Mouse (Mus musculus) G1E (cell line): Measurements from ENCODE around the gene H6pd. TPM values are rescaled to one million over a fixed set of nuclear protein-coding genes. Genes with fewer than 3 reads are reported as not detected.

Experiments
- ATAC-seq: 2 replicates; pipeline ENCODE4 v1.8.0; 2016; ENCODE audit warnings: mild to moderate bottlenecking; ENCODE audit not compliant: insufficient number of reproducible peaks, poor library complexity, low FRiP score, severe bottlenecking; ENCODE audit errors: extremely low read depth
- DNase-seq: peaks from one replicate; pipeline ENCODE4 v3.0.0; 2012; ENCODE audit warnings: low spot score
- H3K27me3 ChIP-seq: 2 replicates; pipeline ENCODE4 v1.6.1; 2012; ENCODE audit warnings: mild to moderate bottlenecking, low read length, inconsistent platforms; ENCODE audit not compliant: insufficient read depth
- H3K36me3 ChIP-seq: replicated peaks from 2 replicates; pipeline ENCODE3; 2012; ENCODE audit warnings: mild to moderate bottlenecking, inconsistent platforms
- H3K4me1 ChIP-seq: 2 replicates; pipeline ENCODE4 v1.6.1; 2012; ENCODE audit warnings: low read depth, low read length, inconsistent platforms, mixed read lengths; ENCODE audit not compliant: insufficient read depth
- H3K4me3 ChIP-seq: 2 replicates; pipeline ENCODE4 v1.5.1; 2012; ENCODE audit warnings: low read depth, mild to moderate bottlenecking, inconsistent platforms, low read length, moderate library complexity, mixed read lengths
- H3K9me3 ChIP-seq: replicated peaks from 2 replicates; pipeline ENCODE4 v1.6.1; 2012; ENCODE audit warnings: inconsistent platforms
- CTCF ChIP-seq: IDR thresholded peaks from 2 replicates; pipeline ENCODE4 v1.5.1; 2012; ENCODE audit warnings: low read depth, low read length, inconsistent platforms, mixed read lengths
- GATA1 ChIP-seq: IDR thresholded peaks from 2 replicates; pipeline ENCODE4 v1.6.1; 2012; ENCODE audit warnings: borderline replicate concordance, low read length, inconsistent platforms, mixed read lengths
- GATA2 ChIP-seq: IDR thresholded peaks from 2 replicates; pipeline ENCODE4 v1.6.1; 2012; ENCODE audit warnings: low read depth, low read length, inconsistent platforms, borderline replicate concordance
- POLR2AphosphoS5 ChIP-seq: IDR thresholded peaks from 2 replicates; pipeline ENCODE4 v1.6.1; 2012; ENCODE audit warnings: low read depth, low read length, inconsistent platforms; ENCODE audit not compliant: insufficient replicate concordance
- TAL1 ChIP-seq: conservative IDR thresholded peaks from 2 replicates; pipeline ENCODE4 v1.6.1; 2012; ENCODE audit warnings: low read depth, low read length, inconsistent platforms, mixed read lengths
- polyA plus RNA-seq: library from polyadenylated mRNA; stranded (reverse); fragments of >175 nt; gene quantifications from 2 replicates; pipeline ENCODE4 v1.2.3, GENCODE M21; 2012
- total RNA-seq, 2 experiments: library from RNA; stranded (forward) in 1 of 2; stranded (reverse) in 1 of 2; fragments of 200-1000 nt in 1 of 2; fragments of >200 nt in 1 of 2; fragmentation: Nextera tagmentation in 1 of 2; gene quantifications; 2 replicates each; pipeline ENCODE4 v1.2.3; 2014 to 2017

H6pd gene
- total and polyA plus RNA-seq, 3 experiments: 6.4 to 8.3 (median 7.1) TPM

- H3K36me3 ChIP-seq: no peaks in the 10 kb centered on the region
- H3K27me3 ChIP-seq: peaks cover 8% of the 10 kb centered on the region; the same call in 1 of the 2 replicates
- no peaks in the 10 kb centered on the region for H3K4me1 ChIP-seq
- no peak for TF ChIP-seq TAL1
- no peak for TF ChIP-seq GATA2
- no peak for TF ChIP-seq GATA1
- no peak for TF ChIP-seq POLR2AphosphoS5
- no peak for TF ChIP-seq CTCF
- H3K4me3 ChIP-seq: no peak overlapping the region
- no peak for DNase-seq
- no peak for ATAC-seq
- no peaks in the 10 kb centered on the region for H3K9me3 ChIP-seq
Measured at GRCm38 (mm10) chr4:149936921-149937320, 71.9 kb downstream of the H6pd start.

- Histone ChIP-seq H3K4me3 (no peak overlapping the region), H3K36me3 (no peaks in the 10 kb centered on the region), H3K9me3 (no peaks in the 10 kb centered on the region), H3K27me3 (peaks cover 3% of the 10 kb centered on the region; the same call in 1 of the 2 replicates), H3K4me1 (no peaks in the 10 kb centered on the region)
- DNase-seq: no peak
- no peak for ATAC-seq
- no peak for TF ChIP-seq GATA2
- TF ChIP-seq TAL1: no peak
- TF ChIP-seq GATA1: no peak
- TF ChIP-seq POLR2AphosphoS5: no peak
- TF ChIP-seq CTCF: no peak
Measured at GRCm38 (mm10) chr4:149935470-149935869, 73.4 kb downstream of the H6pd start.

DNA sequence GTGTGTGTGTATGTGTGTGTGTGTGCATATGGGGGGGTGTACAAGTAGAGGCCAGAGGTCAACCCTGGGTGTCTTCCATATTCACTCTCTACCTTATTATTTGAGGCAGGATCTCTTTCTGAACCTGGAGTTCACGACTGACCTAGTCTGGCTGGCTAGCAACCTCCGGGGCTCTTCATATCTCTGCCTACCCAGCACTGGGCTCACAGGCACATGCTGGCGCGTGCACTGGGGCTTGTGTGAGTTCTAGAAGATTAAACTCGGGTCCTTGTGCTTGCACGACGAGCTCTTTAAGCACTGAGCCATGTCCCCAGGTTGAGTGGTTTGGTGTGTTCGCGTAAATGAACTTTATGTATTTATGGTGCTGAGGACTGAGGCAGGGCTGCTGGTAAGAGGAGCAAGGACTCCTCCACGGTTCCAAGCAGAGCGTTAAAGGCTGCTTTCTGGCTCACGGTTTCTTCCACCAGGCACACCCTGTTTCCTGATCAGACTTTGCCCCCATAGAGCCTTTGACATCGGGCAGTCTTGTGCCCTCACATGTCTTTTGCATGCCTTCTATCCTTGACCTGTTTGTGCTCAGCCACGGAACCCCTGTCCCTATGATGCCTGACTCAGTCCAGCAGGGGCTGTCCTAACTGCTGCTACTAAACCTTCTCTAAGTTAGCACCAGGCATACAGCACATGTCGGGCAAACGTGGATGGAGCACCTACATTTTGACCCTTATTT lies 75.1 kb downstream of the H6pd start:
- TF ChIP-seq GATA2: no peak
- no peak for TF ChIP-seq GATA1
- no peak for TF ChIP-seq CTCF
- TF ChIP-seq TAL1: no peak
- no peak for TF ChIP-seq POLR2AphosphoS5
- Histone ChIP-seq H3K4me3 (no peak overlapping the region), H3K4me1 (no peaks in the 10 kb centered on the region), H3K27me3 (peaks cover 3% of the 10 kb centered on the region; the same call in 1 of the 2 replicates), H3K36me3 (no peaks in the 10 kb centered on the region), H3K9me3 (no peaks in the 10 kb centered on the region)
- no peak for DNase-seq
- ATAC-seq: no peak

DNA sequence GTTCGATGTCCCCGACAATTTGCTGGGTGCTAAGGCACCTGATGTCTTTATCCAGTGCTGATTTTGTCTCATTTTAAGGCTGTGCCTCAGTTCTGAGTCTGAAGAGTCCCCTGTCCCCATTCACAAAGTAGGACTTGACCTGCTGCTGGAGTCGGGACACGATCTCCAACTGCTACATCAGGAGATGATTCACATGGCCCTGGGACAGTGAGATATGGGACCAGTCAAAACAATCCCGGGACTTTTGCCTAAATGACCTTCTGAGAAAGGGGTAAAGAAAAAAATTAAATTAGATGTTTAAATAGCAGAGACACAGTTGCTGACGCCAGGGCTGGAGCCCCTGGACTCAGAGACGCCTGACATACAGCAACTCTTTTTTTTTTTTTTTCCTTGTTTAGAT lies 75.8 kb downstream of the H6pd start:
- Histone ChIP-seq H3K4me1 (no peaks in the 10 kb centered on the region), H3K4me3 (no peak overlapping the region), H3K36me3 (no peaks in the 10 kb centered on the region), H3K9me3 (no peaks in the 10 kb centered on the region), H3K27me3 (peaks cover 3% of the 10 kb centered on the region; the same call in 1 of the 2 replicates)
- no peak for ATAC-seq
- TF ChIP-seq GATA1: no peak
- TF ChIP-seq GATA2: no peak
- TF ChIP-seq TAL1: no peak
- no peak for TF ChIP-seq POLR2AphosphoS5
- TF ChIP-seq CTCF: no peak
- no peak for DNase-seq

DNA sequence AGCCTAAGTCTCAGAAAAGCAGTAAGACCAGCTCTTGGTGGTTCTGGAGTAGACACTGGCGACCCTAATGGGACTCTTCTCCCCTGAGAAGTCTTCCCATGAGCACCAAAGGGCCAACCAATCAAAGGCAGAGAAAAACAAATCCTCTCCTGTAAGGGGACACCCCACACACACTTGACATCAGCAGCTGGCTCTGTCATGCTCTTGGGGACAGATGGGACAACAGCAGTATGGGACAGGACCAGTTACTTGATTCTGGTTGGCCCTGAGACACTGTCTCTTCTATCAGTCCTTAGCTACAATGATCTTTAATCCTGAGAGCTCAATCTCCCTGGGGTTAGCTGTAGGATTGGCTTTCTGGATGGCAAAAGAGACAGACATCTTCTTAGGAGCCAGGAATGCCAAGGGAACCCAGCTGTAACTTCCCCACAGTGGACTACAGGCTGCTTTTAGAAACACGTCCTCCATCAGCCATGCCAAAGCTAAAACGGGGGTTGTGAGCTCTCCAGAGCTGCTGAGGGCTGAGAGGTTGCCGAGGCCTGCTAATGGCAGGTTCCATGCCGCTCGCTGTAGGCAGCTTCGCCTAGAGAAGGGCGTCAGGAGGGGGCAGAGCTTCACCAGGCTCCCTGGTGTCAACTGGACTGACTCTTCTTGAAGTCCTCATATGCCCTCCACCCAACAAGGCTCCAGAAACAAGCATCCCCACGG lies 76.6 kb downstream of the H6pd start:
- Histone ChIP-seq H3K4me3 (no peak overlapping the region), H3K27me3 (peaks cover 3% of the 10 kb centered on the region; the same call in 1 of the 2 replicates), H3K9me3 (no peaks in the 10 kb centered on the region), H3K36me3 (no peaks in the 10 kb centered on the region), H3K4me1 (no peaks in the 10 kb centered on the region)
- DNase-seq (no peak), ATAC-seq (no peak)
- TF ChIP-seq POLR2AphosphoS5: no peak
- no peak for TF ChIP-seq TAL1
- no peak for TF ChIP-seq GATA2
- no peak for TF ChIP-seq CTCF
- TF ChIP-seq GATA1: no peak

- DNase-seq (no peak), ATAC-seq (no peak)
- TF ChIP-seq POLR2AphosphoS5 (no peak), GATA1 (no peak), TAL1 (no peak), CTCF (no peak), GATA2 (no peak)
- no peaks in the 10 kb centered on the region for H3K36me3 ChIP-seq
- H3K9me3 ChIP-seq: no peaks in the 10 kb centered on the region
- H3K27me3 ChIP-seq: peaks cover 3% of the 10 kb centered on the region; the same call in 1 of the 2 replicates
- H3K4me3 ChIP-seq: no peak overlapping the region
- H3K4me1 ChIP-seq: no peaks in the 10 kb centered on the region
Measured at GRCm38 (mm10) chr4:149930755-149931154, 78.1 kb downstream of the H6pd start.

Other genes starting within 250 kb of the H6pd start
- gene Slc25a33, start 234.7 kb downstream of the H6pd start, total RNA-seq (2014; fragmentation: Nextera tagmentation): 2.3 and 6.3 TPM in 2 replicates
- gene Slc25a33, start 234.7 kb downstream of the H6pd start, total RNA-seq (2017): 4.6 and 4.9 TPM in 2 replicates
- gene Slc25a33, start 234.7 kb downstream of the H6pd start, polyA plus RNA-seq: 3.7 and 4.4 TPM in 2 replicates
- gene Spsb1, start 54.0 kb downstream of the H6pd start, total RNA-seq (2014; fragmentation: Nextera tagmentation): not detected in 2 replicates
- gene Spsb1, start 54.0 kb downstream of the H6pd start, total RNA-seq (2017): not detected in 2 replicates
- 0.08 and 0.20 TPM in 2 replicates for gene Spsb1, start 54.0 kb downstream of the H6pd start, polyA plus RNA-seq
- not detected in 2 replicates for gene Gpr157, start 78.3 kb upstream of the H6pd start, total RNA-seq (2014; fragmentation: Nextera tagmentation)
- 0.06 and 0.11 TPM in 2 replicates for gene Gpr157, start 78.3 kb upstream of the H6pd start, total RNA-seq (2017)
- 0.01 TPM in 2 replicates for gene Gpr157, start 78.3 kb upstream of the H6pd start, polyA plus RNA-seq
- gene Slc2a5, start 110.3 kb upstream of the H6pd start, total RNA-seq (2014; fragmentation: Nextera tagmentation): not detected in 2 replicates
- 0.16 TPM in 1 of 2 replicates, not detected in the other for gene Slc2a5, start 110.3 kb upstream of the H6pd start, total RNA-seq (2017)
- not detected in 2 replicates for gene Slc2a5, start 110.3 kb upstream of the H6pd start, polyA plus RNA-seq
- 0.68 TPM in 1 of 2 replicates, not detected in the other for gene Slc2a7, start 139.9 kb upstream of the H6pd start, total RNA-seq (2014; fragmentation: Nextera tagmentation)
- 0.22 TPM in 1 of 2 replicates, not detected in the other for gene Slc2a7, start 139.9 kb upstream of the H6pd start, total RNA-seq (2017)
- not detected in 2 replicates for gene Slc2a7, start 139.9 kb upstream of the H6pd start, polyA plus RNA-seq
- gene Car6, start 192.3 kb upstream of the H6pd start, total RNA-seq (2014; fragmentation: Nextera tagmentation): not detected in 2 replicates
- not detected in 2 replicates for gene Car6, start 192.3 kb upstream of the H6pd start, total RNA-seq (2017)
- gene Car6, start 192.3 kb upstream of the H6pd start, polyA plus RNA-seq: not detected in 2 replicates
- 705 and 806 TPM in 2 replicates for gene Eno1, start 227.7 kb upstream of the H6pd start, total RNA-seq (2014; fragmentation: Nextera tagmentation)
- gene Eno1, start 227.7 kb upstream of the H6pd start, total RNA-seq (2017): 688 and 864 TPM in 2 replicates
- 1,261 and 1,939 TPM in 2 replicates for gene Eno1, start 227.7 kb upstream of the H6pd start, polyA plus RNA-seq